Mouse (Mus musculus): ENCODE data around the gene Nrap.

GRCm38 (mm10) chr19:56433581-56433980, 43.7 kb upstream of the Nrap start:
- TF ChIP-seq EP300 (IDR thresholded peaks at IDR 0.05; ENCODE audit: low read depth) (no peak), CTCF (IDR thresholded peaks at IDR 0.05; ENCODE audit: low read depth) (no peak)
